Mouse (Mus musculus) heart, embryonic 10.5 days (tissue): Measurements from ENCODE around the gene Cntnap2. TPM values are rescaled to one million over a fixed set of nuclear protein-coding genes. Genes with fewer than 3 reads are reported as not detected.

Source experiments
- DNase-seq: peaks from one replicate; pipeline ENCODE4 v3.0.0-alpha.2; 2017; ENCODE audit warnings: low spot score
- H3K27ac ChIP-seq: fragments of 300-500 bp; sonication (generic); 2 replicates; pipeline ENCODE4 v1.5.1; 2016; ENCODE audit warnings: mild to moderate bottlenecking
- H3K27me3 ChIP-seq: fragments of 300-500 bp; sonication (generic); 2 replicates; pipeline ENCODE4 v1.6.1; 2016; ENCODE audit warnings: mild to moderate bottlenecking; ENCODE audit not compliant: poor library complexity, insufficient read depth, severe bottlenecking
- H3K36me3 ChIP-seq: fragments of 300-500 bp; sonication (generic); 2 replicates; pipeline ENCODE4 v1.6.1; 2016; ENCODE audit warnings: mild to moderate bottlenecking, moderate library complexity
- H3K4me1 ChIP-seq: fragments of 300-500 bp; sonication (generic); 2 replicates; pipeline ENCODE4 v1.6.1; 2016; ENCODE audit warnings: mild to moderate bottlenecking
- H3K4me3 ChIP-seq: fragments of 300-500 bp; sonication (generic); 2 replicates; pipeline ENCODE4 v1.5.1; 2016; ENCODE audit warnings: mild to moderate bottlenecking, moderate library complexity
- H3K9me3 ChIP-seq: fragments of 300-500 bp; sonication (generic); 2 replicates; pipeline ENCODE4 v1.6.1; 2016; ENCODE audit warnings: mild to moderate bottlenecking, moderate library complexity
- WGBS: fragments of 180-500 bp; shearing (Covaris S2); methylation state at CpG from one replicate; pipeline ENCODE4 v1.1.7; 2016; 5-methylcytosine and 5-hydroxymethylcytosine counted together
- polyA plus RNA-seq: library from polyadenylated mRNA; unstranded; fragments of >200 nt; fragmentation: Nextera tagmentation; extraction: Ambion mirVana; gene quantifications from 2 replicates; pipeline ENCODE4 v1.2.1, GENCODE M21; 2016

Gene Cntnap2
- polyA plus RNA-seq, 1 experiment from 2014 or later: 1.4 TPM

DNA sequence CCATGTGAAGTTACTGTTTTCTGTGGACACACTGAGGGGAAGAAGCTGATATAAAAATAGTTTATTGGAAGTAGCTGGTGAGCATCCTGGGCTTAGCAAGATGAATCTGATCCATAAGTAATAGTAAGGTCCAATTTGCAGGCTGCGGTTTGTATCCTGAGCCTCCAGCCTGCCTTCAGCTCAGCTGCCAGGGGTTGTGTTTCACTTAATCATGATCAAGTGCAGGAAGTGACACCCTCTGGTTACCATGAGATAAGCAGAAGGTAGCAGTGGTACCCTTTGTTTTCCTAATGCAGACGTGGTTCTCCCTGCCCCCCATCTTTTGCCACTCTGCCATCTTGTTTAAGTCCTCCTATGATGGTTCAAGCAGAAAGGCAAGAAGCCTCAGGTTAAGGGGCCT lies 1181.2 kb downstream of the Cntnap2 start:
- Histone ChIP-seq H3K4me3 (no peak overlapping the region), H3K27me3 (no peaks in the 10 kb centered on the region), H3K4me1 (no peaks in the 10 kb centered on the region), H3K27ac (no peak overlapping the region), H3K36me3 (no peaks in the 10 kb centered on the region), H3K9me3 (no peaks in the 10 kb centered on the region)
- DNase-seq: no peak
- WGBS: 34% methylated on average over 2 of the region's 2 CpGs

DNA sequence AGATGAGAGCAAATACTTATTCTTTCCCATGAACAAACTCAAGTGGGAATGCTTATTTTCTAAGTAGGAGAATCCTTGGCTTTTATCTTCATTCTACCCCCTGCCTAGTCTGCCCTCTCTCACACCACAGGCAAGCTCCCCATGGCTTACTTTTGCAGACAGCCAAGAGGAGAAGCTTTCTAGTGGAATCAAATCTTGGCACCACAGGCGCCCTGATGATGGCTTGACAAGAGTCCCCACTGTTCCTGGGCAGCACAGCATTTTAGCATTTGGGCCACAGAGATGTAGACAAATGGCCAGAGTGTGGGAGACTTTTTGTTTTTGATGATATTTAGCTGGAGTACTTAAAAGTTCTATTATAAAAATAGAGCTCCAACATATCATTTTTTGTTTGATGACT lies 1204.0 kb downstream of the Cntnap2 start:
- Histone ChIP-seq H3K27me3 (no peaks in the 10 kb centered on the region), H3K36me3 (no peaks in the 10 kb centered on the region), H3K27ac (no peak overlapping the region), H3K9me3 (no peaks in the 10 kb centered on the region), H3K4me1 (no peaks in the 10 kb centered on the region), H3K4me3 (no peak overlapping the region)
- no peak for DNase-seq
- 26% methylated on average over 1 of the region's 1 CpGs for WGBS

DNA sequence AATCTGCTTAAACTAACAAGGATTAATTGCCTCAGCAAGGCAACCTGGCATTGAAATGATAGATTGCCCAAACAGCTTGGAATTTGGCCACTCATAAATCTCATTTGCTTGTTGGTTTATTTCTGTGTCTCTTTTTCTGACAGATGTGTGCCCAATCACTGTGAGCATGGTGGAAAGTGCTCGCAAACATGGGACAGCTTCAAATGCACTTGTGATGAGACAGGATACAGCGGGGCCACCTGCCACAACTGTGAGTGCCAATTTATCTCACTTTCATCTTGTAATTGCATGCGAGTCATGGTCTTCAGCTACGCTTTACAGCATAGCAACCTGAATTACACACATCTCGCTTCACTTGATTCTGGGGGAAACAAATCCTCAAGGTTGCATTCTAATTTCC lies 1287.8 kb downstream of the Cntnap2 start:
- Histone ChIP-seq H3K4me3 (no peak overlapping the region), H3K4me1 (no peaks in the 10 kb centered on the region), H3K36me3 (no peaks in the 10 kb centered on the region), H3K27me3 (no peaks in the 10 kb centered on the region), H3K9me3 (no peaks in the 10 kb centered on the region), H3K27ac (no peak overlapping the region)
- WGBS: 82% methylated on average over 5 of the region's 5 CpGs
- DNase-seq: no peak

DNA sequence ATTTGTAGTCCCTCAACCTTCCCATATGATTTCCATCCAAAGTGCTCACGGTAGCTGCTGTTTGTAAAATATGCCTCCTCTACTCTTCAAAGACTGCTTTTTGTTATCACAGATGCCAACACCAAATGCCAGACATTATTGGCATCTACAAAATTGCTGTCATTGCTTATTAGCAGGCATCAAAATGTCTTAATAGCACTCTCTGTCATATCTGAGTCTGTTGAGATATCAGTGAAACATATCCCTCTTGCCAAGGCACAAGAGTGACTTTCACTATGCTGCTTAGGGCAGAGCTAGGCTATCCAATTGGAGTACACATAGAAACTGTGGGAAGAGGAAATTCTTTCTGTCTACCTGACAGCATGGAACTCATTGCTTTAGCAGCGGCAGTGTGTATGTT lies 1301.9 kb downstream of the Cntnap2 start:
- 83% methylated on average over 2 of the region's 2 CpGs for WGBS
- Histone ChIP-seq H3K27ac (no peak overlapping the region), H3K4me3 (no peak overlapping the region), H3K27me3 (no peaks in the 10 kb centered on the region), H3K36me3 (no peaks in the 10 kb centered on the region), H3K9me3 (no peaks in the 10 kb centered on the region), H3K4me1 (no peaks in the 10 kb centered on the region)
- DNase-seq: no peak

DNA sequence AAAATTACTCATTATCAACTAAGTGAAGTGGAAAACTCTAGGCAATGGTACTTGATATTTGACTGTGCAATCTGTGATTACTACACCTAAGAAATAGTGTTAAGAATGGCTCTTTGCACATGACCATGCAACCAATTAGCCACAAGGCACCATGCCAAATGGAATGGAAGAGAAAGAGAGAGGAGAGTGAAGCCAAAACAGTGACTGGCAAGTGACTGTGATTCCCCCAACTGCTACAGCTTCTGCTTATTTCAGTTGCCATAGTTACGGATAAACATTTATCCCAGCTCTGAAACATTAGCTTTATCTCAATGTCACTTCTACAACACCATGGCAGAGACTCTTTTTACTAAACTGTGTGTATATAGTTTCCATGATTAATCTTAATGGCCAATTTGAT lies 1303.0 kb downstream of the Cntnap2 start:
- H3K36me3 ChIP-seq: no peaks in the 10 kb centered on the region
- 84% methylated on average over 1 of the region's 1 CpGs for WGBS

DNA sequence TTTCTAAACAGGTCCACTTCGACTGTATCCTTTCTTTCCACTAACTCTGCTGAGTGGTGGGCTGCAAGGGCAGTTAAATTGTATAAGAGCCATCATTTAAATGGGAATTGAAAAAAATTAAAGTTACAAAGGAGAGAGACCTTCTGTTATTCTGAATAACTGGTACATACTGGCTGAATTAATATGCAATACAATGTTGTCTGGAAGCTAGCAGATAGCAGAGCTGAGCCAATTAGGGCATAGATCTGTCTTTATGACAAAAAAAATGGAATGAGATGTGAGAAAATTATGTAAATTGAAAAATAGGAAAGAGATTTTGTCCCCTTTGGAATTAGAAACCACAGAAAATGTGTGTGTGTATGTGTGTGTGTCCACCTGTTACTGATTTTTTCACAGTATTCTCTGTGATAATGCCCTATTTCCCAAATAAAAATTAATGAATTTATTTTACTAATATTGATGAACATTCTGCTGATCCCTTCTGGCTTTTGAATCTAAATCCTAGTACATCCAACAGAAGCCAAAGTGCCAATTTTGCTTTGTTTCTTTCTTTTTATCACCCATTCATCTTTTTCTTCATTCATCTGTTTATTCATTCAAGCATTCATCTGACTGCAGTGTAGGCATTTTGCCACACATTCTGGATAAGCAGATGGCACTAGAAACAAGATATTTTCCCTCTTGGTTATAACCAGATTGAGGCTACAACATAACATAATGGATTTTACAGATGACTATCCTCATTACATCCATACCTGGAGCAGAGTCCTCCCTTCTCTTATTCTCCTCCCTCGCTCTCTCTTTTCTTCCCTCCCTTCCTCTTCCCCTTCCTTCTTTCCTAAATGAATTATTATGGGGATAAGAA lies 1339.8 kb downstream of the Cntnap2 start:
- no peaks in the 10 kb centered on the region for H3K9me3 ChIP-seq
- no peaks in the 10 kb centered on the region for H3K27me3 ChIP-seq
- no peak overlapping the region for H3K4me3 ChIP-seq
- H3K27ac ChIP-seq: no peak overlapping the region
- no peaks in the 10 kb centered on the region for H3K36me3 ChIP-seq
- DNase-seq: no peak
- 72% methylated on average over 2 of the region's 2 CpGs for WGBS
- H3K4me1 ChIP-seq: no peaks in the 10 kb centered on the region

More for the DNA sequence above, 1303.0 kb downstream of the Cntnap2 start:
- H3K27ac ChIP-seq: no peak overlapping the region
- no peak for DNase-seq
- H3K27me3 ChIP-seq: no peaks in the 10 kb centered on the region
- no peaks in the 10 kb centered on the region for H3K4me1 ChIP-seq
- no peak overlapping the region for H3K4me3 ChIP-seq
- H3K9me3 ChIP-seq: no peaks in the 10 kb centered on the region

DNA sequence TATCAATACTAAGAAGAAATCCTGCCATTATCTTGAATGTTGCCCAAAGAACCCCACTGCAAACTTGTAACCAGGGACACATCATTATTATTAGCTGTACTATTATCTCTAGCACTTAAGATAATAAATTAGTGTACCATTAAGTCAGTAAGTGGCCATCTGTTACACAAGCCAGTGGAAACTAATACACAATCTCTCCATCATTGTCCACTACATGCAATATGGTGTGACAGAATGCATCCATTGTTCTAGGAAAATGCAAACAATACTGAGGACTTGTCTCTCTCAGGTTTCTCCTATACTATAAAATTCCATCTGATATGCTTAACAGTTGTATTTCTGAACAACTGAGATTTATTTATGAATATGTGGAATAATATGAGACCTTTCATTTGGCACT lies 1355.0 kb downstream of the Cntnap2 start:
- Histone ChIP-seq H3K27ac (no peak overlapping the region), H3K27me3 (no peaks in the 10 kb centered on the region), H3K4me1 (no peaks in the 10 kb centered on the region), H3K36me3 (no peaks in the 10 kb centered on the region), H3K9me3 (no peaks in the 10 kb centered on the region), H3K4me3 (no peak overlapping the region)
- DNase-seq: no peak

DNA sequence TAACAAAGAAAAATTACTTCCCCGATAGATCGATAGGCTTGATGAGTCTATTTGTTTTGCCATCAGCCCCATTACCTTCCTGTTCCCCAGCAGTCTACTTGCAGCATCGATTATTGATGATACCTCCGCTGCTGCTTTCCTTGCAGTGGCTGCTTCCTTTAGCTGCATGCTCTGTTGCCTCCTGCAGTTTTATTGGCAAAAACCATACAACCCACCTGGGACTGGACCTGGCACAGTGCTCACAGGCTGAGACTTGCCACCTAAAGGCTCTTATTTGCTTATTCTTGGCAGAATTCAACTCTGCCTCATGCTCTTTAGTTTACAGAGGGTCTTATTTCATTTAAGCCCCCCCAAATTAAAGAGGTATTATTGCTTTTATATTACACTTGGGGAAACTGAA lies 1355.4 kb downstream of the Cntnap2 start:
- H3K4me3 ChIP-seq: no peak overlapping the region
- no peak for DNase-seq
- no peak overlapping the region for H3K27ac ChIP-seq
- no peaks in the 10 kb centered on the region for H3K4me1 ChIP-seq
- no peaks in the 10 kb centered on the region for H3K9me3 ChIP-seq
- no peaks in the 10 kb centered on the region for H3K36me3 ChIP-seq
- WGBS: 86% methylated on average over 4 of the region's 4 CpGs
- H3K27me3 ChIP-seq: no peaks in the 10 kb centered on the region

DNA sequence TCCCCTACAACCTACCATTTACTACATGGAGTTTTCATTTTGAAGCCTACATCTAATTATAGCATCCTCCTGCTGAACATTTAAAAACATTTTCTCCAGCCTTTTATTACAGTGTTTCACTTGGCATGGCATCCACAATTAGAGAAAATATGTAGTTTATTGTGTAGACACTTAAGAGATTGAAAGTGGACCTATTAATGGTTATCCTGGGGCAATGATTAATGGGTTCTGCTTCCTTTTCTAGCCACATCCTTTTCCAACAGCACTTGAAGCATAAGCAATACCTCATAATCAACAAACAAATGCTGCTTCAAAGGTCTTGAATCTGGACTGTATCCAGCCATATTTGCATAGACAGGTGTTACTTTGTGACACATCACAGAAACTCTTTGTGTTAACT lies 1360.7 kb downstream of the Cntnap2 start:
- Histone ChIP-seq H3K9me3 (no peaks in the 10 kb centered on the region), H3K36me3 (no peaks in the 10 kb centered on the region), H3K4me1 (no peaks in the 10 kb centered on the region), H3K4me3 (no peak overlapping the region), H3K27me3 (no peaks in the 10 kb centered on the region), H3K27ac (no peak overlapping the region)
- no peak for DNase-seq

DNA sequence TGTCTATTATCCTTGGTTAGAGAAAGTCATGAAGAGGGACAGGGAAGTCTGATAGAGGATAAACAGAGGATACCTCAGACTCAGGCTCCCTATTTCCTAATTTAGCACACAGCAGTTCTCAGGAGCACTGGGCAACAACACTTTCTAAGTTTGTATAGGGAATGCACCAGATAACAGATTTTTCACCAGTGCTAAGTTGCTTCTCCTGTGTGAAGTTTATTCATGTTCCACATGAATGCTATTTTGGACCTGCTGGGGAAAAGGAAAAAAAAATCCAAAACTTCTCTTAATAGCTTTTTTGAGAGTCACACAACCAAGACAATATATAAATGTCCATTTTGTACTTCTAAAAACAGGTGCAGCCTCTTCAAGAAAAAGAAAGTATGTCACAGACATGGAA lies 1361.2 kb downstream of the Cntnap2 start:
- no peak for DNase-seq
- no peaks in the 10 kb centered on the region for H3K36me3 ChIP-seq
- H3K4me1 ChIP-seq: no peaks in the 10 kb centered on the region
- no peaks in the 10 kb centered on the region for H3K27me3 ChIP-seq
- no peak overlapping the region for H3K27ac ChIP-seq
- H3K4me3 ChIP-seq: no peak overlapping the region
- H3K9me3 ChIP-seq: no peaks in the 10 kb centered on the region

DNA sequence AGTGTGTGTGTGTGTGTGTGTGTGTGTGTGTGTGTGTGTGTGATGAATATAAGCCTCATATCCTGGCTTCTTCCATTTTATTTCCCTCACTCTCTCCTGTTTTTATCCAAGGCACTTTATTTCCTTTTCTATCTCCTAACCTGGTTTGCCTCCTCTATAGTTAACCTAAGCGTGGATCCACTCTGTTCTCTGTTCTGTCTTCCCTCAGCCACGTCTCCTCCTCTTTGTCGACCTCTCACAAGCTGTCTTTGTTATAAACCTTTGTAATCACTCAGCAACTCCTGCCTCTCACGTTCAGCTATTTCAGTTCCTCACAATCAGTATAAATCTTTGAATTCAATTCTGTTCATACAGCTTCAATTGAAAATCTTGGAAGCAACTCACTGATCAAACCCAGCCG lies 1369.1 kb downstream of the Cntnap2 start:
- no peak for DNase-seq
- H3K4me1 ChIP-seq: no peaks in the 10 kb centered on the region
- no peak overlapping the region for H3K4me3 ChIP-seq
- no peaks in the 10 kb centered on the region for H3K36me3 ChIP-seq
- H3K27ac ChIP-seq: no peak overlapping the region
- WGBS: 63% methylated on average over 5 of the region's 5 CpGs
- no peaks in the 10 kb centered on the region for H3K27me3 ChIP-seq
- H3K9me3 ChIP-seq: no peaks in the 10 kb centered on the region

DNA sequence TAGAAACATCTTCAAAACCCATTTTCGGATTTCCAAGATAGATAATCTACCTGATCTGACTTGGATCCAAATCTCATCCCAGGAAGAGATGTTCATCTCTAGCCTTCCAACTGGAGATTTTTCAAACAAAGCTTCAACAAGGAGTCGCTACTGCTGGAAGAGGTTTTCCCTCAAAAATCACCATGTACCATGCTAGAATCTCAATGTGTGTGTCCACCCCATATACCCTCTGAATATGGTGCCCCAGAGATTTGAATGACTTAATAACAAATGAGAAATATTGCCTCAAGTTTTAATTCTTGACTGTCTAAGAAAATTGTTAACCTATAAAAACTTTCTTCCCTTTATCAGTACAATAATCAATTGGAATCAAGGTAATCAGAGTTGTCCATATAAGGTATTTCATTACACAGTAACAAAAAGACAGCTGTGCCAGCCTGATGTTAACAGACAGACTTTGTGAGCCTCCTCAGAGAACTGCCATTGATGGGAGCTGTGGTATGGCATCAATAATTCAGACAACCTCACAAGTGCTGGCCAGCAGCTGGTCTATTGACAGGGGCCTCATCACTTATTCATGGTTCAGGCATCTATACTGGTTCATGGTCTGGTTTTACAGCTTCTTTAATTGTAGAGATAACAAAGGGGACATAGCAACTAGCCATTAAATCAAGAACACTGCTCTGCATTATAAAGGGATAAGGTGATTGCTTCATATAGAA lies 1391.9 kb downstream of the Cntnap2 start:
- DNase-seq: no peak
- WGBS: 73% methylated on average over 2 of the region's 2 CpGs
- Histone ChIP-seq H3K27me3 (no peaks in the 10 kb centered on the region), H3K36me3 (no peaks in the 10 kb centered on the region), H3K9me3 (no peaks in the 10 kb centered on the region), H3K4me1 (no peaks in the 10 kb centered on the region), H3K27ac (no peak overlapping the region), H3K4me3 (no peak overlapping the region)

DNA sequence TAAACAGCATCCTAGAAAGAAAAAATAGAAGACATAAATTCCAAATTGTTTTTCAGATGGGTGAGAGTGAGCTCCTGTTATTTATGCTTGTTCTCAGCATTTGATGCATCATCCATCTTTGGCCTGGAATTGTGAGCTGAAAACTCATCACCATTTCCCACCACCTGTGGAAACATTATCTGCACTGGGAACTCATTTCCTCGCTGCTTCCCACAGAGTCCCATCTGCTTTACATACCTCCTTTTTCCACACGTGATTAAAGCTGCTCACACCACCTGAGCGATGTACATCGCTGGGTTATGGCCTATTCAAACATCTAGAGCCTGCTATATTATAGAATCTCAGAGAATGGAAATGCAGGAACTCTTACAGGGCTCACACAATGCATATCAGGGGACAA lies 1413.5 kb downstream of the Cntnap2 start:
- Histone ChIP-seq H3K9me3 (no peaks in the 10 kb centered on the region), H3K4me3 (no peak overlapping the region), H3K4me1 (no peaks in the 10 kb centered on the region), H3K36me3 (no peaks in the 10 kb centered on the region), H3K27me3 (no peaks in the 10 kb centered on the region), H3K27ac (no peak overlapping the region)
- WGBS: 67% methylated on average over 4 of the region's 4 CpGs
- DNase-seq: no peak
